Mouse (Mus musculus) MEL (cell line): ENCODE data around the gene Lats2. TPM values are rescaled to one million over a fixed set of nuclear protein-coding genes. Genes with fewer than 3 reads are reported as not detected.
A peak's percentile ranks its signal among the peaks of the same experiment; 100 is the strongest.

ENCODE experiments used
- DNase-seq: peaks from one replicate; pipeline ENCODE4 v3.0.0; 2011; ENCODE audit warnings: low read depth, low spot score
- H3K27ac ChIP-seq: 2 replicates; pipeline ENCODE4 v1.5.1; 2012; ENCODE audit warnings: low read depth, mild to moderate bottlenecking, control low read depth, low read length, moderate library complexity; ENCODE audit not compliant: control insufficient read depth
- H3K27me3 ChIP-seq, 2 experiments: fragments of 150-350 bp in 1 of 2; sonication (generic) in 1 of 2; 2 replicates each; pipeline ENCODE4 v1.6.1; 2012; ENCODE audit warnings: low read length in 2 of 2, mild to moderate bottlenecking in 2 of 2, improper control_type of control experiment in 1 of 2, moderate library complexity in 1 of 2; ENCODE audit not compliant: insufficient read depth in 2 of 2, control insufficient read depth in 1 of 2
- H3K36me3 ChIP-seq, 2 experiments: 2 replicates each; pipeline ENCODE4 v1.6.1; 2012 to 2014; ENCODE audit warnings: low read length in 2 of 2, improper control_type of control experiment in 1 of 2, inconsistent platforms in 1 of 2, mild to moderate bottlenecking in 1 of 2; ENCODE audit not compliant: insufficient read depth in 2 of 2, control insufficient read depth in 1 of 2
- H3K4me1 ChIP-seq, 2 experiments: fragments of 150-350 bp in 1 of 2; sonication (generic) in 1 of 2; 2 replicates each; pipeline ENCODE4 v1.6.1; 2012; ENCODE audit warnings: low read length in 2 of 2, improper control_type of control experiment in 1 of 2, mild to moderate bottlenecking in 1 of 2; ENCODE audit not compliant: insufficient read depth in 2 of 2, control insufficient read depth in 1 of 2
- H3K4me3 ChIP-seq, 2 experiments: fragments of 150-350 bp in 1 of 2; sonication (generic) in 1 of 2; 2 replicates each; pipeline ENCODE4 v1.5.1; 2012; ENCODE audit warnings: low read depth in 2 of 2, low read length in 2 of 2, mild to moderate bottlenecking in 2 of 2, moderate library complexity in 2 of 2, control low read depth in 1 of 2, improper control_type of control experiment in 1 of 2; ENCODE audit not compliant: control insufficient read depth in 1 of 2, insufficient read depth in 1 of 2
- H3K79me2 ChIP-seq: 2 replicates; pipeline ENCODE4 v1.6.1; 2012; ENCODE audit warnings: mild to moderate bottlenecking, low read length, moderate library complexity; ENCODE audit not compliant: control insufficient read depth, poor library complexity, insufficient read depth
- H3K9ac ChIP-seq: 2 replicates; pipeline ENCODE4 v1.6.1; 2012; ENCODE audit warnings: low read depth, mild to moderate bottlenecking, control low read depth, low read length, moderate library complexity; ENCODE audit not compliant: control insufficient read depth, poor library complexity, severe bottlenecking
- H3K9me3 ChIP-seq: fragments of 150-350 bp; sonication (generic); replicated peaks from 2 replicates; pipeline ENCODE4 v1.6.1; 2012; ENCODE audit warnings: mild to moderate bottlenecking, low read length, improper control_type of control experiment, moderate library complexity; ENCODE audit not compliant: insufficient read depth
- CTCF ChIP-seq, 3 experiments: IDR thresholded peaks in 2 of 3; conservative IDR thresholded peaks in 1 of 3; 2 replicates each; pipeline ENCODE4 v1.5.1; 2011 to 2012; ENCODE audit warnings: low read length in 3 of 3, low read depth in 2 of 3, mild to moderate bottlenecking in 2 of 3, improper control_type of control experiment in 1 of 3, inconsistent platforms in 1 of 3, mixed read lengths in 1 of 3, moderate library complexity in 1 of 3; ENCODE audit not compliant: control insufficient read depth in 1 of 3, insufficient read depth in 1 of 3, poor library complexity in 1 of 3, severe bottlenecking in 1 of 3
- ELF1 ChIP-seq: IDR thresholded peaks from 2 replicates; pipeline ENCODE4 v1.6.1; 2014; ENCODE audit warnings: low read depth, mild to moderate bottlenecking, inconsistent platforms, low read length, improper control_type of control experiment, moderate library complexity
- EP300 ChIP-seq, 2 experiments: IDR thresholded peaks; 2 replicates each; pipeline ENCODE4 v1.6.1; 2011; ENCODE audit warnings: improper control_type of control experiment in 2 of 2, low read length in 2 of 2, low read depth in 1 of 2, mild to moderate bottlenecking in 1 of 2
- GABPA ChIP-seq: IDR thresholded peaks from 2 replicates; pipeline ENCODE4 v1.6.1; 2012; ENCODE audit warnings: low read depth, mild to moderate bottlenecking, inconsistent platforms, low read length, improper control_type of control experiment, moderate library complexity
- JUND ChIP-seq: IDR thresholded peaks from 2 replicates; pipeline ENCODE4 v1.6.1; 2011; ENCODE audit warnings: low read depth, mild to moderate bottlenecking, improper control_type of control experiment, low read length
- MAX ChIP-seq: IDR thresholded peaks from 2 replicates; pipeline ENCODE4 v1.6.1; 2011; ENCODE audit warnings: low read length, improper control_type of control experiment
- UBTF ChIP-seq: IDR thresholded peaks from 2 replicates; pipeline ENCODE4 v1.6.1; 2012; ENCODE audit warnings: low read depth, mild to moderate bottlenecking, inconsistent platforms, low read length, improper control_type of control experiment, moderate library complexity, borderline replicate concordance; ENCODE audit not compliant: insufficient read depth
- ZMIZ1 ChIP-seq: IDR thresholded peaks from 2 replicates; pipeline ENCODE4 v1.6.1; 2012; ENCODE audit warnings: low read depth, mild to moderate bottlenecking, inconsistent platforms, low read length, improper control_type of control experiment, moderate library complexity
- ZNF384 ChIP-seq: IDR thresholded peaks from 2 replicates; pipeline ENCODE4 v1.6.1; 2012; ENCODE audit warnings: low read depth, mild to moderate bottlenecking, inconsistent platforms, low read length, improper control_type of control experiment
- polyA plus RNA-seq, 2 experiments: library from polyadenylated mRNA; stranded (reverse) in 1 of 2; unstranded in 1 of 2; fragments of >175 nt in 1 of 2; fragments of >200 nt in 1 of 2; gene quantifications; 2 replicates each; pipeline versions ENCODE4 v1.2.1 to v1.2.4; 2012; ENCODE audit warnings: low replicate concordance in 2 of 2, low read depth in 1 of 2; ENCODE audit not compliant: insufficient read length in 2 of 2, insufficient read depth in 1 of 2, missing spikeins in 1 of 2
- total RNA-seq: library from RNA; depleted of rRNA; stranded (reverse); fragments of 300-350 nt; gene quantifications from 2 replicates; pipeline ENCODE4 v1.2.3, GENCODE M21; 2012

Lats2 gene
- total and polyA plus RNA-seq, 3 experiments: 1.1 to 2.6 TPM; not detected in 1

DNA sequence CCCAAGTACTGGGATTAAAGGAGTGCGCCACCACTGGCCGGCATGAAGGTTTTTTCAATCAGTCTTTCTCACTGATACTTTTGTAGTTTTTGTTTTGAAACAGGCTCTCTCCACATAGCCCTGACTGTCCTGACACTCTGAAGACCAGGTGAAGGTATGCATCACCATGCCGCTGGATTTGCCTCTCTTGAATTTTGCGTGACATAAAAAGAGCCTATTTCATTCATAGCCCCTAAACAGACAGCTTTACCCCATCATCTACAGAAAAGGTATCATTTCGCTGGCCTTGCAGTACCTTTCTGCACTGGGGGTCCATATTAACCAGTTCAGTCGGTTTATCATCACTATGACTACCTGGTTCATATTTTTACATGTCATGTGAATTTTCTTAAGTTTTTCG is 39.4 kb upstream of the Lats2 start:
- Histone ChIP-seq H3K9ac (peak overlapping the region; percentile 61), H3K79me2 (peaks cover 28% of the 10 kb centered on the region), H3K27me3 (peaks cover 2 to 3% of the 10 kb centered on the region in 2 experiments; a peak in 2 of 4 replicates), H3K4me3 (peak overlapping the region; percentile 49 to 78), H3K9me3 (no peaks in the 10 kb centered on the region), H3K27ac (peak overlapping the region; percentile 26; the same call in 1 of the 2 replicates), H3K4me1 (peaks cover 6 to 8% of the 10 kb centered on the region in 2 experiments; a peak in 3 of 4 replicates), H3K36me3 (peaks cover 15 to 17% of the 10 kb centered on the region in 2 experiments)
- DNase-seq: peak; percentile 46
- peak in 2 of 3 experiments; percentile 23 to 29; a peak in 3 of 6 replicates for TF ChIP-seq CTCF (IDR thresholded peaks at IDR 0.05 in 2 of 3, conservative IDR thresholded peaks at IDR 0.05 in 1 of 3; ENCODE audit: control insufficient read depth in 1 of 3, insufficient read depth in 1 of 3, low read depth in 2 of 3, low read length in 3 of 3, poor library complexity in 1 of 3, severe bottlenecking in 1 of 3)
- no peak for TF ChIP-seq GABPA

DNA sequence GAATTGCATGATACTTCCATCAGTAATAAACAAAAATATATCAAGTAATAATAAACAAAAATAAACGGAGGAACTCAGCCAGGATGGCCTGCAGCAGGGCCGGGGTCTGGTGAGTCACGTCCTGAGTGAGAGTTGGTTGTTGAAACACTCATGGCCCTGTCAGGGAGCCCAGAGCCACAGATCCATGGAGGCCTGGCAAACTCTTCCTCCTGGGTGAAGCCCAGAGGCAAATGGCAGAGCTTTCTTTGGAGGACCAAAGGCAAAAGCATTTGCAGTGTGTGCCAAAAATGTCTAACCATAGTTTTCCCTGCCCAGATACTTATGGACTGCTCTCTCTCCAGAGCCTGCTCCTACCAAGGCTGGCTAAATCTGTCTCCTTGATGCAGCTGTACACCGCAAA is 33.0 kb upstream of the Lats2 start:
- Histone ChIP-seq H3K4me3 (no peak overlapping the region), H3K4me1 (no peaks in the 10 kb centered on the region)

DNA sequence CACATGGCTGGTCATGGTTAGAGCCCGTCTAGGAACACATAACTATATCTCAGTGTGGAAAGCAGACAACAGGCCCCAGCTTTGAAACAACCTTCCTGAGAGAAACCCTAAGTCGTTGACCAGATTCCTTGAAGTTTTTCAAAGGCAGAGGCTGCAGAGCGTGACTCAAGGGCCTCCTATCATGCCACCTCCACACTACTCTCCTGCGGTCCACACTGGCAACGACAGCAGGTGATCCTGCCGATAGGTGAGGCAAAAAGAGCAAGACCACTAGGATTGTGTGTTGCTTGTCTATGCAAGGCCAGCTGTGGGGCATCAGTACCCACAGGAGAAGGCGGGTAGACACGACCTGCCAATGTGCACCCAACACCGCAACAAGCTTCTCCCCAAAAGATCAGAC is 31.6 kb upstream of the Lats2 start:
- no peak for DNase-seq
- H3K27me3 ChIP-seq: peaks cover 2 to 3% of the 10 kb centered on the region in 2 experiments
- no peak overlapping the region for H3K9ac ChIP-seq
- no peaks in the 10 kb centered on the region for H3K9me3 ChIP-seq
- no peak overlapping the region for H3K27ac ChIP-seq
- no peak for TF ChIP-seq ELF1
- H3K4me3 ChIP-seq: no peak overlapping the region
- H3K79me2 ChIP-seq: no peaks in the 10 kb centered on the region
- H3K36me3 ChIP-seq: no peaks in the 10 kb centered on the region
- H3K4me1 ChIP-seq: no peaks in the 10 kb centered on the region

More for the DNA sequence above, 33.0 kb upstream of the Lats2 start:
- no peaks in the 10 kb centered on the region for H3K79me2 ChIP-seq
- H3K27ac ChIP-seq: no peak overlapping the region
- DNase-seq: no peak
- TF ChIP-seq ZNF384 (no peak), JUND (no peak), EP300 (IDR thresholded peaks at IDR 0.05; ENCODE audit: low read depth in 1 of 2, low read length in 2 of 2) (no peak), ZMIZ1 (no peak), UBTF (no peak), CTCF (IDR thresholded peaks at IDR 0.05 in 2 of 3, conservative IDR thresholded peaks at IDR 0.05 in 1 of 3; ENCODE audit: control insufficient read depth in 1 of 3, insufficient read depth in 1 of 3, low read depth in 2 of 3, low read length in 3 of 3, poor library complexity in 1 of 3, severe bottlenecking in 1 of 3) (no peak), MAX (no peak)
- peaks cover 2 to 3% of the 10 kb centered on the region in 2 experiments for H3K27me3 ChIP-seq
- no peaks in the 10 kb centered on the region for H3K9me3 ChIP-seq
- H3K9ac ChIP-seq: no peak overlapping the region
- H3K36me3 ChIP-seq: no peaks in the 10 kb centered on the region
